Mouse (Mus musculus): ENCODE results near the gene Gtf2ird2. TPM values are rescaled to one million over a fixed set of nuclear protein-coding genes. Genes with fewer than 3 reads are reported as not detected.

The Gtf2ird2 gene
- total and polyA plus RNA-seq, 2 experiments = 2.4 to 3.1 TPM

GRCm38 (mm10) chr5:134183162-134183561 lies 657 bp upstream of the Gtf2ird2 start:
- no peak for DNase-seq (ENCODE audit: extremely low read depth, low read depth, low spot score)
- peak overlapping the region; percentile 96 for H3K27ac ChIP-seq (replicated peaks; ENCODE audit: insufficient read depth, low read depth, low read length)
- WGBS = 15% methylated on average over 7 of the region's 7 CpGs

GRCm38 (mm10) chr5:134186059-134186458 lies 2.2 kb downstream of the Gtf2ird2 start:
- TF ChIP-seq CTCF (IDR thresholded peaks at IDR 0.05; ENCODE audit: low read depth, low read length) (no peak), POLR2A (IDR thresholded peaks at IDR 0.05; ENCODE audit: extremely low read depth, insufficient read depth, low read length) (no peak)
- H3K9ac ChIP-seq (ENCODE audit: low read depth, low read length) = no peak overlapping the region
- H3K79me2 ChIP-seq (ENCODE audit: control insufficient read depth, insufficient read depth, low read length) = no peaks in the 10 kb centered on the region; the same call in 1 of the 2 replicates
- no peak overlapping the region for H3K27ac ChIP-seq (replicated peaks; ENCODE audit: insufficient read depth, low read depth, low read length)
- WGBS = 81% methylated on average over 3 of the region's 3 CpGs
- H3K4me3 ChIP-seq (ENCODE audit: insufficient read depth, low read depth, low read length) = no peak overlapping the region
- no peak for DNase-seq (ENCODE audit: extremely low read depth, low read depth, low spot score)
- no peaks in the 10 kb centered on the region for H3K36me3 ChIP-seq (ENCODE audit: control insufficient read depth, insufficient read depth, low read length)
- peaks cover 13% of the 10 kb centered on the region for H3K4me1 ChIP-seq (ENCODE audit: control insufficient read depth, insufficient read depth, low read length)
- no peaks in the 10 kb centered on the region for H3K27me3 ChIP-seq (ENCODE audit: control insufficient read depth, insufficient read depth, low read length)

More at GRCm38 (mm10) chr5:134183162-134183561, 657 bp upstream of the Gtf2ird2 start:
- Histone ChIP-seq H3K27me3 (ENCODE audit: control insufficient read depth, insufficient read depth, low read length) (no peaks in the 10 kb centered on the region), H3K9ac (ENCODE audit: low read depth, low read length) (peak overlapping the region; percentile 92), H3K4me1 (ENCODE audit: control insufficient read depth, insufficient read depth, low read length) (peaks cover 13% of the 10 kb centered on the region), H3K4me3 (ENCODE audit: insufficient read depth, low read depth, low read length) (peak overlapping the region; percentile 81), H3K79me2 (ENCODE audit: control insufficient read depth, insufficient read depth, low read length) (no peaks in the 10 kb centered on the region; the same call in 1 of the 2 replicates), H3K36me3 (ENCODE audit: control insufficient read depth, insufficient read depth, low read length) (no peaks in the 10 kb centered on the region)
- TF ChIP-seq CTCF (IDR thresholded peaks at IDR 0.05; ENCODE audit: low read depth, low read length) = no peak
- no peak for TF ChIP-seq POLR2A (IDR thresholded peaks at IDR 0.05; ENCODE audit: extremely low read depth, insufficient read depth, low read length)

GRCm38 (mm10) chr5:134186961-134187731 lies 3.3 kb downstream of the Gtf2ird2 start:
- whole genome bisulfite sequencing = 55% methylated on average over 4 of the region's 4 CpGs
- peak; percentile 43 for DNase-seq (ENCODE audit: extremely low read depth, low read depth, low spot score)
- H3K4me3 ChIP-seq (ENCODE audit: insufficient read depth, low read depth, low read length) = no peak overlapping the region
- H3K79me2 ChIP-seq (ENCODE audit: control insufficient read depth, insufficient read depth, low read length) = no peaks in the 10 kb centered on the region; the same call in 1 of the 2 replicates
- TF ChIP-seq POLR2A (IDR thresholded peaks at IDR 0.05; ENCODE audit: extremely low read depth, insufficient read depth, low read length) (no peak), CTCF (IDR thresholded peaks at IDR 0.05; ENCODE audit: low read depth, low read length) (peak; percentile 96)
- H3K4me1 ChIP-seq (ENCODE audit: control insufficient read depth, insufficient read depth, low read length) = peaks cover 10% of the 10 kb centered on the region
- H3K27ac ChIP-seq (replicated peaks; ENCODE audit: insufficient read depth, low read depth, low read length) = no peak overlapping the region
- H3K9ac ChIP-seq (ENCODE audit: low read depth, low read length) = no peak overlapping the region
- no peaks in the 10 kb centered on the region for H3K36me3 ChIP-seq (ENCODE audit: control insufficient read depth, insufficient read depth, low read length)
- H3K27me3 ChIP-seq (ENCODE audit: control insufficient read depth, insufficient read depth, low read length) = no peaks in the 10 kb centered on the region

GRCm38 (mm10) chr5:134188571-134188970 lies 4.8 kb downstream of the Gtf2ird2 start:
- no peaks in the 10 kb centered on the region for H3K36me3 ChIP-seq (ENCODE audit: control insufficient read depth, insufficient read depth, low read length)
- no peak for DNase-seq (ENCODE audit: extremely low read depth, low read depth, low spot score)
- TF ChIP-seq POLR2A (IDR thresholded peaks at IDR 0.05; ENCODE audit: extremely low read depth, insufficient read depth, low read length) = no peak
- no peak for TF ChIP-seq CTCF (IDR thresholded peaks at IDR 0.05; ENCODE audit: low read depth, low read length)
- H3K27me3 ChIP-seq (ENCODE audit: control insufficient read depth, insufficient read depth, low read length) = no peaks in the 10 kb centered on the region
- peaks cover 2% of the 10 kb centered on the region for H3K4me1 ChIP-seq (ENCODE audit: control insufficient read depth, insufficient read depth, low read length)
- no peak overlapping the region for H3K9ac ChIP-seq (ENCODE audit: low read depth, low read length)
- 83% methylated on average over 7 of the region's 7 CpGs for WGBS
- no peaks in the 10 kb centered on the region; the same call in 1 of the 2 replicates for H3K79me2 ChIP-seq (ENCODE audit: control insufficient read depth, insufficient read depth, low read length)
- no peak overlapping the region for H3K4me3 ChIP-seq (ENCODE audit: insufficient read depth, low read depth, low read length)
- no peak overlapping the region for H3K27ac ChIP-seq (replicated peaks; ENCODE audit: insufficient read depth, low read depth, low read length)

DNA sequence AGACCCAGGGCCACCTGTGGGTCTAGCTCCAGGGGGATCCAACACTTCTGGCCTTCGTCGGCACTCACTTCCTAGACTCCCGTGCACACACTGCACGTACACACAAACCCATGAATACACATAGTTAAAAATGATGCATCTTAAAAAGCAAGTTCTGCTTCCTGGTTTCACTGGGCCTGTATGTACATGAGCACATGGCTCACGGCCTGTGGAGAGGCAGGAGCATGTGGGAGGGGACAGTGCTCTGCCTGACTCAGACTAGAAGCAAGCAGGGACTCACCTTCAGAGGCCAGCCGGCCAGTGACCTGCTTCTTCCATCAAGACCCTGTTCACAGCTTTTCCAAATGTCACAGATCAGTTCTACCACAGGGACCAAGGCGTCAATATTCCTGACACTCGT lies 9.8 kb downstream of the Gtf2ird2 start:
- 87% methylated on average over 8 of the region's 8 CpGs for WGBS
- Histone ChIP-seq H3K4me3 (ENCODE audit: insufficient read depth, low read depth, low read length) (no peak overlapping the region), H3K27ac (replicated peaks; ENCODE audit: insufficient read depth, low read depth, low read length) (no peak overlapping the region), H3K9ac (ENCODE audit: low read depth, low read length) (no peak overlapping the region), H3K27me3 (ENCODE audit: control insufficient read depth, insufficient read depth, low read length) (no peaks in the 10 kb centered on the region), H3K79me2 (ENCODE audit: control insufficient read depth, insufficient read depth, low read length) (no peaks in the 10 kb centered on the region; the same call in 1 of the 2 replicates), H3K4me1 (ENCODE audit: control insufficient read depth, insufficient read depth, low read length) (no peaks in the 10 kb centered on the region), H3K36me3 (ENCODE audit: control insufficient read depth, insufficient read depth, low read length) (no peaks in the 10 kb centered on the region; the same call in 1 of the 2 replicates)
- TF ChIP-seq POLR2A (IDR thresholded peaks at IDR 0.05; ENCODE audit: extremely low read depth, insufficient read depth, low read length) = no peak
- no peak for TF ChIP-seq CTCF (IDR thresholded peaks at IDR 0.05; ENCODE audit: low read depth, low read length)
- no peak for DNase-seq (ENCODE audit: extremely low read depth, low read depth, low spot score)

GRCm38 (mm10) chr5:134206721-134207120 lies 22.9 kb downstream of the Gtf2ird2 start:
- H3K27me3 ChIP-seq (ENCODE audit: control insufficient read depth, insufficient read depth, low read length) = no peaks in the 10 kb centered on the region
- H3K36me3 ChIP-seq (ENCODE audit: control insufficient read depth, insufficient read depth, low read length) = no peaks in the 10 kb centered on the region
- no peak overlapping the region for H3K4me3 ChIP-seq (ENCODE audit: insufficient read depth, low read depth, low read length)
- no peaks in the 10 kb centered on the region for H3K79me2 ChIP-seq (ENCODE audit: control insufficient read depth, insufficient read depth, low read length)
- H3K4me1 ChIP-seq (ENCODE audit: control insufficient read depth, insufficient read depth, low read length) = peaks cover 15% of the 10 kb centered on the region
- DNase-seq (ENCODE audit: extremely low read depth, low read depth, low spot score) = no peak
- TF ChIP-seq CTCF (IDR thresholded peaks at IDR 0.05; ENCODE audit: low read depth, low read length) = no peak
- no peak for TF ChIP-seq POLR2A (IDR thresholded peaks at IDR 0.05; ENCODE audit: extremely low read depth, insufficient read depth, low read length)
- no peak overlapping the region for H3K27ac ChIP-seq (replicated peaks; ENCODE audit: insufficient read depth, low read depth, low read length)
- H3K9ac ChIP-seq (ENCODE audit: low read depth, low read length) = no peak overlapping the region
- WGBS = 88% methylated on average over 10 of the region's 10 CpGs
